Mouse (Mus musculus) myocyte (in vitro differentiated cells): ENCODE measurements around the gene Btbd11.

Experiments
- CEBPB ChIP-seq: IDR thresholded peaks from 2 replicates; pipeline ENCODE4 v1.6.1; 2011; ENCODE audit warnings: mild to moderate bottlenecking, moderate library complexity; ENCODE audit not compliant: poor library complexity, insufficient read depth, severe bottlenecking
- MYOG ChIP-seq, 3 experiments: IDR thresholded peaks; one replicate each; pipeline ENCODE4 v1.6.1; 2011; ENCODE audit warnings: control low read depth in 2 of 3, low read depth in 2 of 3, mild to moderate bottlenecking in 2 of 3; ENCODE audit not compliant: insufficient read length in 2 of 3, control insufficient read depth in 1 of 3, insufficient read depth in 1 of 3
- POLR2A ChIP-seq: IDR thresholded peaks from one replicate; pipeline ENCODE4 v1.6.1; 2011; ENCODE audit warnings: low read depth, mild to moderate bottlenecking, control low read depth, moderate library complexity; ENCODE audit not compliant: insufficient read length
- TCF12 ChIP-seq: IDR thresholded peaks from one replicate; pipeline ENCODE4 v1.6.1; 2011; ENCODE audit warnings: mild to moderate bottlenecking, control low read depth; ENCODE audit not compliant: poor library complexity, insufficient read depth, severe bottlenecking
- USF1 ChIP-seq: IDR thresholded peaks from one replicate; pipeline ENCODE4 v1.6.1; 2011; ENCODE audit warnings: low read depth, mild to moderate bottlenecking, control low read depth, moderate library complexity

GRCm38 (mm10) chr10:85625170-85625686 lies 238.6 kb downstream of the Btbd11 start:
- TF ChIP-seq POLR2A = no peak
- no peak for TF ChIP-seq TCF12
- no peak for TF ChIP-seq USF1
- no peak for TF ChIP-seq CEBPB
- TF ChIP-seq MYOG (IDR thresholded peaks at IDR 0.05; ENCODE audit: control insufficient read depth in 1 of 3, insufficient read depth in 1 of 3, insufficient read length in 2 of 3, low read depth in 2 of 3) = no peak
